Mouse (Mus musculus): ENCODE measurements at regions not wholly inside any gene's neighbourhood (a gene's known extent, or its start where the extent isn't known, plus 50 kb on each side); places are given as distances from the start of the nearest gene placed in this dataset.

- TF ChIP-seq CTCF (IDR thresholded peaks at IDR 0.05; ENCODE audit: low read depth, low read length) (no peak), POLR2A (IDR thresholded peaks at IDR 0.05; ENCODE audit: extremely low read depth, insufficient read depth, low read length) (no peak)
These were observed 215.4 kb downstream of the Sec16b start for GRCm38 (mm10) chr1:157721946-157722345.

Measured in liver, adult 2 months (tissue).